Mouse (Mus musculus) ovary, postnatal 10 days (tissue): ENCODE results near the gene Alkbh4.
"Not testable (repeated sequence)": the region's sequence is repeated elsewhere in the genome, so short reads cannot be mapped to it uniquely, and the experiment has no call there.

Experiments used
- DNase-seq: peaks from one replicate; pipeline ENCODE4 v3.0.0; 2022; ENCODE audit warnings: low spot score

Alkbh4 gene

GRCm38 (mm10) chr5:136143161-136143755 is 7.3 kb downstream of the Alkbh4 start:
- DNase-seq = no peak

- DNase-seq = no peak
Measured at GRCm38 (mm10) chr5:136144606-136145430, 8.9 kb downstream of the Alkbh4 start.

- no peak for DNase-seq
Measured at GRCm38 (mm10) chr5:136146936-136147335, 11.0 kb downstream of the Alkbh4 start.

GRCm38 (mm10) chr5:136147704-136148103 is 11.8 kb downstream of the Alkbh4 start:
- no peak for DNase-seq

- DNase-seq = not testable (repeated sequence)
Measured at GRCm38 (mm10) chr5:136149134-136149576, 13.2 kb downstream of the Alkbh4 start.

- DNase-seq = no peak
Measured at GRCm38 (mm10) chr5:136152365-136152764, 16.4 kb downstream of the Alkbh4 start.

GRCm38 (mm10) chr5:136155399-136155798 is 19.5 kb downstream of the Alkbh4 start:
- DNase-seq = no peak

- not testable (repeated sequence) for DNase-seq
Measured at GRCm38 (mm10) chr5:136160084-136160483, 24.1 kb downstream of the Alkbh4 start.

- DNase-seq = no peak
Measured at GRCm38 (mm10) chr5:136163807-136164474, 28.0 kb downstream of the Alkbh4 start.

GRCm38 (mm10) chr5:136165246-136165645 is 29.3 kb downstream of the Alkbh4 start:
- no peak for DNase-seq

GRCm38 (mm10) chr5:136167296-136167695 is 31.4 kb downstream of the Alkbh4 start:
- no peak for DNase-seq

GRCm38 (mm10) chr5:136168071-136168470 is 32.1 kb downstream of the Alkbh4 start:
- DNase-seq = no peak

- no peak for DNase-seq
Measured at GRCm38 (mm10) chr5:136169626-136170511, 33.9 kb downstream of the Alkbh4 start.

GRCm38 (mm10) chr5:136170512-136171362 is 34.8 kb downstream of the Alkbh4 start, which contains the start of gene Orai2:
Gene Orai2, minus strand, starts transcription at chr5:136170713.
- peak; percentile 54 for DNase-seq

GRCm38 (mm10) chr5:136171363-136172341 is 35.7 kb downstream of the Alkbh4 start:
- DNase-seq = no peak

- no peak for DNase-seq
Measured at GRCm38 (mm10) chr5:136172939-136173338, 37.0 kb downstream of the Alkbh4 start.

GRCm38 (mm10) chr5:136173606-136174463 is 37.9 kb downstream of the Alkbh4 start:
- DNase-seq = no peak

- no peak for DNase-seq
Measured at GRCm38 (mm10) chr5:136179594-136179993, 43.6 kb downstream of the Alkbh4 start.

GRCm38 (mm10) chr5:136181197-136181596 is 45.3 kb downstream of the Alkbh4 start:
- DNase-seq = no peak
